ENCODE assay signal across 12 mouse cellular contexts in the genomic region with DNA sequence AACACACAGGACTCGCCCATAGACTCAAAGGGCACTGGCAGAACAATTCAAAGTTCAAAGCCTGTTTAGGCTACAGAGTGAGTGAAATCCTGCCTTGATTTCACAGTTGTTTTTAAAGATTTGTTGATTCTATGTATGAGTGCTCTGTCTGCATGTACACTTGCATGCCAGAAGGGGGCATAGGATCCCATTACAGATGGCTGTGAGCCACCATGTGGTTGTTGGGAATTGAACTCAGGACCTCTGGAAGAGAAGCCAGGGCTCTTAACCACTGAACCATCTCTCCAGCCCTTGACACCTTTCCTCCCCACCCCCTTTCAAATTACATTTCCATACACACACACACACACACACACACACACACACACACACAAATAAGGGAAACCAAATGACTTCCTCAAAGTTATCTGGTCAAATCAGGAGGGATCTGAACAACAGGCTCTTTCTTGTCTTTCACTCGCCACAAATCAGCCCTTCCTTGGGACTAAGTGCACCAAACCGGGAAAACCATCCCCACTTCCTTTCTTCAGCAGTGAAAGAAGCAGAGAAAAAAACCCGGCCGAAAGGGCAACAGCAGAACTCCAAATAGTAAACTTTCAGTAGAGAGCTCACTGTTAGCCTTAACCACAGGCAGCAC. TPM values are rescaled to one million over a fixed set of nuclear protein-coding genes. Genes with fewer than 3 reads are reported as not detected.
DNase-seq lines count a peak whose midpoint lies in the region; ATAC-seq and TF ChIP-seq lines count a peak whose summit lies in the region.
"Had no signal": no experiment of that assay in that cellular context is flagged by ENCODE, and none has a peak within 500 bp of the region (broad histone marks: within the 10 kb centered on the region; RNA-seq: fewer than 3 reads in every experiment).

No protein-coding gene starts in this region.

- WGBS in heart, embryonic 10.5 days: 55% methylated on average over 5 of the region's 5 CpGs
- 19% methylated on average over 5 of the region's 5 CpGs for WGBS in liver, embryonic 13.5 days (ENCODE audit: insufficient replicate concordance)
- WGBS in liver, embryonic 11.5 days: 31% methylated on average over 5 of the region's 5 CpGs
- 15% methylated on average over 5 of the region's 5 CpGs for WGBS in small intestine, adult 2 months

- 0 out of 2 replicates have a peak, but pooled peaks cover 4% of the 10 kb centered on the region for H3K36me3 ChIP-seq in heart, embryonic 10.5 days
- no peaks in the 10 kb centered on the region for H3K36me3 ChIP-seq in liver, embryonic 13.5 days
- H3K36me3 ChIP-seq in liver, embryonic 11.5 days (ENCODE audit: control insufficient read depth, insufficient read depth, low read length): no peaks in the 10 kb centered on the region
- peaks cover 1% of the 10 kb centered on the region; the same call in 1 of the 2 replicates for H3K36me3 ChIP-seq in small intestine, adult 2 months (ENCODE audit: control insufficient read depth, insufficient read depth, low read length)
- H3K36me3 ChIP-seq: heart, embryonic 15.5 days had no signal

- H3K4me3 ChIP-seq in heart, embryonic 10.5 days: 0 out of 2 replicates have a peak overlapping the region, but pooled peaks have one; percentile 8
- no peak overlapping the region for H3K4me3 ChIP-seq in liver, embryonic 13.5 days (replicated peaks)
- no peak overlapping the region for H3K4me3 ChIP-seq in liver, embryonic 11.5 days (ENCODE audit: low read depth, low read length)
- H3K4me3 ChIP-seq in small intestine, adult 2 months (ENCODE audit: low read depth, low read length): peak overlapping the region; percentile 43; the same call in 1 of the 2 replicates
- H3K4me3 ChIP-seq: heart, embryonic 15.5 days had no signal

- peak; percentile 24; the same call in 1 of the 2 replicates for TF ChIP-seq CTCF in small intestine, adult 2 months (IDR thresholded peaks at IDR 0.05; ENCODE audit: extremely low read depth, insufficient read length, insufficient replicate concordance, low read depth, low read length)

- TF ChIP-seq POLR2A in small intestine, adult 2 months (IDR thresholded peaks at IDR 0.05; ENCODE audit: low read depth, low read length): no peak

- H3K9ac ChIP-seq in liver, embryonic 13.5 days: peak overlapping the region; percentile 69; the same call in 1 of the 2 replicates
- H3K9ac ChIP-seq in liver, embryonic 11.5 days (ENCODE audit: low read depth, low read length): no peak overlapping the region
- H3K9ac ChIP-seq: heart, embryonic 15.5 days had no signal

- peak overlapping the region; percentile 70 for H3K4me2 ChIP-seq in liver, embryonic 13.5 days
- H3K4me2 ChIP-seq in liver, embryonic 11.5 days: no peak overlapping the region; the same call in 1 of the 2 replicates
- H3K4me2 ChIP-seq: heart, embryonic 15.5 days had no signal

- ATAC-seq in liver, embryonic 13.5 days (ENCODE audit: low read depth): no peak
- no peak for ATAC-seq in liver, embryonic 11.5 days (replicated peaks; ENCODE audit: low FRiP score)

- peaks cover 70% of the 10 kb centered on the region for H3K4me1 ChIP-seq in heart, embryonic 10.5 days
- peaks cover 88% of the 10 kb centered on the region for H3K4me1 ChIP-seq in liver, embryonic 13.5 days (replicated peaks)
- peaks cover 45% of the 10 kb centered on the region for H3K4me1 ChIP-seq in liver, embryonic 11.5 days (replicated peaks; ENCODE audit: control insufficient read depth, insufficient read depth, low read length)
- H3K4me1 ChIP-seq in small intestine, adult 2 months (ENCODE audit: control insufficient read depth, insufficient read depth, insufficient read length, low read length): peaks cover 23% of the 10 kb centered on the region

- H3K9me3 ChIP-seq in heart, embryonic 10.5 days: no peaks in the 10 kb centered on the region
- H3K9me3 ChIP-seq in liver, embryonic 13.5 days (replicated peaks): no peaks in the 10 kb centered on the region
- no peaks in the 10 kb centered on the region for H3K9me3 ChIP-seq in liver, embryonic 11.5 days (ENCODE audit: control insufficient read depth, low read length)
- H3K9me3 ChIP-seq: heart, embryonic 15.5 days had no signal

- peak overlapping the region; percentile 49; the same call in 1 of the 2 replicates for H3K27ac ChIP-seq in heart, embryonic 10.5 days
- H3K27ac ChIP-seq in liver, embryonic 13.5 days: peak overlapping the region; percentile 7; the same call in 1 of the 2 replicates
- H3K27ac ChIP-seq in liver, embryonic 11.5 days (ENCODE audit: low read depth, low read length): no peak overlapping the region
- H3K27ac ChIP-seq in small intestine, adult 2 months (ENCODE audit: insufficient read depth, low read depth, low read length): peak overlapping the region; percentile 94
- H3K27ac ChIP-seq: heart, embryonic 15.5 days had no signal

- DNase-seq in heart, embryonic 10.5 days (ENCODE audit: low spot score): no peak
- DNase-seq in heart, postnatal 36 days: no peak
- no peak for DNase-seq in liver, embryonic 13.5 days
- DNase-seq in liver, embryonic 11.5 days (ENCODE audit: low spot score): no peak
- DNase-seq in NIH3T3 (ENCODE audit: low read depth): peak; percentile 28
- DNase-seq in ovary, postnatal 36 days (ENCODE audit: low spot score): no peak
- DNase-seq: adrenal gland, postnatal 10 days; cerebellum, adult 8-10 months; kidney, postnatal 10 days; lung, postnatal 14 days had no signal

- intact Hi-C loops in heart, postnatal 36 days (cut with DNase I): no loop called here

- peaks cover under 1% of the 10 kb centered on the region; the same call in 1 of the 2 replicates for H3K27me3 ChIP-seq in heart, embryonic 10.5 days (ENCODE audit: insufficient read depth, poor library complexity, severe bottlenecking)
- peaks cover 46% of the 10 kb centered on the region for H3K27me3 ChIP-seq in liver, embryonic 13.5 days
- H3K27me3 ChIP-seq in liver, embryonic 11.5 days (replicated peaks; ENCODE audit: control insufficient read depth, insufficient read depth, low read length): peaks cover 2% of the 10 kb centered on the region; the same call in 1 of the 2 replicates
- H3K27me3 ChIP-seq in small intestine, adult 2 months (ENCODE audit: control insufficient read depth, insufficient read depth, low read length): no peaks in the 10 kb centered on the region
- H3K27me3 ChIP-seq: heart, embryonic 15.5 days had no signal

RNA-seq across cellular contexts. Expression of gene B4galt5, which starts 4.0 kb away (rescaled TPM):
- polyA plus RNA-seq in heart, embryonic 10.5 days (2016; fragmentation: Nextera tagmentation; extraction: Ambion mirVana): 11.4 and 13.6 TPM in 2 replicates
- total RNA-seq in heart, postnatal 36 days (2021): 10 to 100 TPM in 1 of 2 experiments, 1 to 10 TPM in 1; 10.0 to 13.5 TPM
- polyA plus RNA-seq in liver, embryonic 13.5 days (2015; fragmentation: Nextera tagmentation; extraction: Ambion mirVana): 2.9 and 3.2 TPM in 2 replicates
- 8.0 and 11.8 TPM in 2 replicates for polyA plus RNA-seq in liver, embryonic 11.5 days (2014; fragmentation: Nextera tagmentation; extraction: Ambion mirVana)
- 24.8 and 84.7 TPM in 2 replicates for polyA plus RNA-seq in small intestine, adult 2 months (2012; rRNA removed)

Comparison
In these comparisons a context has a peak if more than half of its experiments do, and no peak if none do; other contexts are left out.
1. H3K4me3 ChIP-seq: peak in heart, embryonic 10.5 days (single experiment) and small intestine, adult 2 months (single experiment); none in liver, embryonic 13.5 days (single experiment) and liver, embryonic 11.5 days (single experiment).